Mouse (Mus musculus) cerebellum, adult 2 months (tissue): ENCODE results near the gene Prr7. TPM values are rescaled to one million over a fixed set of nuclear protein-coding genes. Genes with fewer than 3 reads are reported as not detected.

Experiments used
- DNase-seq, 2 experiments: peaks; one replicate each; pipeline ENCODE4 v3.0.0; 2021
- H3K27ac ChIP-seq: fragments of 200-500 bp; 2 replicates; pipeline ENCODE4 v1.5.1; 2012; ENCODE audit warnings: low read length, control low read depth, inconsistent platforms; ENCODE audit not compliant: insufficient read depth
- H3K27me3 ChIP-seq: fragments of 200-500 bp; 2 replicates; pipeline ENCODE4 v1.6.1; 2012; ENCODE audit warnings: inconsistent platforms, mild to moderate bottlenecking, low read length, moderate library complexity; ENCODE audit not compliant: control insufficient read depth, insufficient read depth
- H3K4me1 ChIP-seq: fragments of 200-500 bp; 2 replicates; pipeline ENCODE4 v1.6.1; 2011; ENCODE audit warnings: low read length; ENCODE audit not compliant: control insufficient read depth, insufficient read depth
- H3K4me3 ChIP-seq: fragments of 200-500 bp; replicated peaks from 2 replicates; pipeline ENCODE3; 2011; ENCODE audit warnings: mild to moderate bottlenecking, low read depth, low read length, control low read depth; ENCODE audit not compliant: insufficient read depth
- CTCF ChIP-seq: fragments of 200-500 bp; IDR thresholded peaks from 2 replicates; pipeline ENCODE4 v1.5.1; 2011; ENCODE audit warnings: low read depth, mild to moderate bottlenecking, control low read depth, low read length, moderate library complexity, borderline replicate concordance; ENCODE audit not compliant: insufficient read depth
- POLR2A ChIP-seq: fragments of 200-500 bp; IDR thresholded peaks from 2 replicates; pipeline ENCODE4 v1.6.1; 2011; ENCODE audit warnings: low read length, control low read depth, borderline replicate concordance; ENCODE audit not compliant: insufficient read depth
- WGBS: fragments of 180-500 bp; shearing (Covaris S2); methylation state at CpG from one replicate; pipeline ENCODE4 v1.1.7; 2018; 5-methylcytosine and 5-hydroxymethylcytosine counted together
- polyA plus RNA-seq: library from polyadenylated mRNA; depleted of rRNA; stranded (reverse); fragments of >200 nt; gene quantifications from 2 replicates; pipeline ENCODE4 v1.2.3, GENCODE M21; 2012

Prr7 gene
- polyA plus RNA-seq, 1 experiment = 13.0 TPM

- Histone ChIP-seq H3K4me3 (no peak overlapping the region), H3K4me1 (peaks cover 9% of the 10 kb centered on the region), H3K27me3 (no peaks in the 10 kb centered on the region), H3K27ac (no peak overlapping the region)
- TF ChIP-seq POLR2A (no peak), CTCF (no peak)
- WGBS = 75% methylated on average over 11 of the region's 11 CpGs
- no peak for DNase-seq
Observed at GRCm38 (mm10) chr13:55507877-55508276, 43.8 kb downstream of the Prr7 start.

GRCm38 (mm10) chr13:55508531-55508930 is 44.5 kb downstream of the Prr7 start:
- DNase-seq = no peak
- 97% methylated on average over 10 of the region's 10 CpGs for WGBS
- TF ChIP-seq CTCF = no peak
- TF ChIP-seq POLR2A = no peak
- Histone ChIP-seq H3K27me3 (no peaks in the 10 kb centered on the region), H3K4me1 (peaks cover 9% of the 10 kb centered on the region), H3K27ac (no peak overlapping the region), H3K4me3 (no peak overlapping the region)

DNA sequence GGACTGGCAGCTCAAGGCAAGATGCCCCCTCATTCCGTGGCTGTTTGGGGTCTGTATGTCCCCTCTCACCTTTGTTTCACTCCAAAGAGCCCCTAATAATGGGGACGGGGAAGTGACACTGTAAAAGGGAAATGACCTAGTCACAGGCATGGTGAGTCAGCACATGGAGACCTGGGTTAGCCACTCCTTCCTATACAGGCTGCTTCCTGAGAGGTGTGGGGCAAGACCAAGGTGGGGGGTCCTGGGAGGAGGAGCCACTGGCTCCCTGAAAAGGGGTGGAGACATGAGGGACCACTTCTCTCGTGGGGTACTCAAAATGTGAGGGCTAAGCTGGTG is 46.2 kb downstream of the Prr7 start:
- DNase-seq = no peak
- TF ChIP-seq POLR2A = no peak
- no peak for TF ChIP-seq CTCF
- Histone ChIP-seq H3K4me3 (no peak overlapping the region), H3K4me1 (peaks cover 9% of the 10 kb centered on the region), H3K27me3 (no peaks in the 10 kb centered on the region), H3K27ac (no peak overlapping the region)
- 91% methylated on average over 3 of the region's 3 CpGs for WGBS

GRCm38 (mm10) chr13:55510668-55511491 is 46.8 kb downstream of the Prr7 start:
- H3K27ac ChIP-seq = no peak overlapping the region
- no peak for TF ChIP-seq CTCF
- no peak for TF ChIP-seq POLR2A
- H3K4me3 ChIP-seq = no peak overlapping the region
- 77% methylated on average over 6 of the region's 6 CpGs for WGBS
- no peaks in the 10 kb centered on the region for H3K27me3 ChIP-seq
- DNase-seq = no peak
- peaks cover 9% of the 10 kb centered on the region for H3K4me1 ChIP-seq

DNA sequence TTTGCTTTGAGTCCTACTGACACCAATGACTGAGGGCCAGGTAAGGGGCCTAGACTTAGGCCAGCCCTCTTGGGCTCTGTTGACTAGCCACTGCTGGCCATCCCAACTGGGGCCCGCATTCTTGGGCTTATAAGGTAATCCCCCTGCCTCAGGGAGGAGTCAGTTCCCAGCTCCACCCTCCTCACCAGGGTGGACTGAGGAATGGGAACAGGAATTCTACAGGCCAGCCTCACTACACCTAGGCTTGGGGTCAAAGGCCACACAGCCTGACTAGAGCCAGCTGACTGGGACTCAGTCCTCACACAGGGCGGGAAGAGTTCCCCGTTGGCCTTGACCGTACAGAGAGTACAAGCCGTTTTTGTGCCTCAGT is 47.4 kb downstream of the Prr7 start:
- WGBS = 92% methylated on average over 5 of the region's 5 CpGs
- Histone ChIP-seq H3K4me3 (no peak overlapping the region), H3K27ac (no peak overlapping the region), H3K27me3 (no peaks in the 10 kb centered on the region), H3K4me1 (peaks cover 9% of the 10 kb centered on the region)
- DNase-seq = no peak
- TF ChIP-seq POLR2A (no peak), CTCF (no peak)

DNA sequence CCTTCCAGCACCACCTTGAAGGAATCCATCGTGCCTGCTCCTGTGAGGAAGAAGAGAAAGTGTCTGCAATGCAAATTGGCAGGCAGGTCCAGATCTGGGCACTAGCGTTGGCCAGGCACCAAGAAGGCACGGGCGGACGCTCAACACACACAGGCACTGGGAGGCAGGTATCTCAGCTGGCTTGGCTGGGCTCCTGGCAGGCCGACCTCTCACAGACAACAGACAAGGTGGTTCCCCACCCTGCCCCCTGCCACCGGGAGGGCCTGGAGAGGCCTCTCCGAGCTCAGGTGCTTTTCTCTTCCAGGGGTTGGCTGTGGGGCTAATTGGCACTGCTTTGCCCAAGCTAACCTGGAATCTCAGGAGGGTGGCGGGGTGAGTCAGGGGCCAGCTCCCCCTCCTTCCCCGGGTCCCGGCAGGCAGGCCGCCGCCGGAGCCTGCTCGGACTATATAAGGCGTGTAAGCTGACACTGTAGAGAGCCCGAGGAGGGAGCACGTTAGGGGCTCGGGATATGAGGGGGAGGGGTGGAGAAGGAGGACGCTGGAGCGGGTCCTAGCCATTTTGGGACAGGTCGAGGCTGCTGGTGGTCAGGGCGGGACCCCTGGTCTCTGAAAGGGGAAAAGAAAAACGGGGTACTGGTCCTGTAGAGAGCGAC is 48.4 kb downstream of the Prr7 start:
- TF ChIP-seq POLR2A = no peak
- no peak for TF ChIP-seq CTCF
- H3K27ac ChIP-seq = no peak overlapping the region
- H3K4me1 ChIP-seq = peaks cover 5% of the 10 kb centered on the region
- under 1% methylated on average over 25 of the region's 25 CpGs for whole genome bisulfite sequencing
- H3K4me3 ChIP-seq = peak overlapping the region; percentile 67
- no peaks in the 10 kb centered on the region for H3K27me3 ChIP-seq
- DNase-seq = peak; percentile 67

DNA sequence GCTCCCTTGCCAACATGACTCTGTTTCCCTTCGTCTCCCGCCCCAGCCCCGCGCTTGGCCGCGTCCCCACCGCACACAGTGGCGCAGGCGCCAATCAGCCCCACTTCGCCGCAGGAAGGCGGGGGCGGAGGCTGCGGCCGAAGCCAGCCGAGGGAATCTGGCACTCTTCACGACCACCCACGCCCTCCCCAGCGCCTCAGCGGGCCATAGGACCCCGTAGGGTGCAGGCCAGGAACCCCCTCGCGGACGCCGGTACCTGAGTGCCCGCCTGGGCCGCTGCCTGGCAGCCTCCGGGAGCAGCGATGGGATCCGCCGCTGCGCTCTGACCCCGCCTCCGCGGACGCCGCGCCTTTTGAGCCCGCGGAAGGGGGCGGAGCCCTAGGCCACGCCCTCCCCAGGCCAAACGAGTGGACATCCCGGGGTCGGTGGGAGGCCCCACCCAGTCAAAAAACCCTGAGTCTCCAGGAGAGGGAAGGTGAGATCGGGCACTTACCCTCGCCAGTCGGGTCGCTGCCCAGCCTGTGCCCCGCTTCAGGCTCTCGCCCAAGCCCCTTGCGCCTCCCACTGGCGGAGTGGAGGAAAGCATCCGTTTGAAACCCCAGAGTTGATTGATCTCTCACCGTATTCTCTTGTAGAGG is 49.2 kb downstream of the Prr7 start, which contains the start of gene Pdlim7:
Pdlim7 (minus strand) TSS at position 566 of the 638 bp plus-strand sequence.
- TF ChIP-seq POLR2A (peak; percentile 86), CTCF (peak; percentile 93)
- H3K4me1 ChIP-seq = peaks cover 5% of the 10 kb centered on the region
- peak; percentile 86 to 93 for DNase-seq
- H3K27ac ChIP-seq = peak within 1 kb of the TSS; percentile 70; the same call in 1 of the 2 replicates
- 1% methylated on average over 55 of the region's 55 CpGs for WGBS
- H3K4me3 ChIP-seq = peak within 1 kb of the TSS; percentile 67
- H3K27me3 ChIP-seq = no peaks in the 10 kb centered on the region
